Mouse (Mus musculus) forebrain, embryonic 12.5 days (tissue): ENCODE results near the gene Tas2r114. TPM values are rescaled to one million over a fixed set of nuclear protein-coding genes. Genes with fewer than 3 reads are reported as not detected.

Source experiments
- ATAC-seq: fragments of 200-750 bp; cut with Nextera tagmentation; 2 replicates; pipeline ENCODE4 v1.8.0; 2017; ENCODE audit warnings: moderate TSS enrichment; ENCODE audit not compliant: low FRiP score
- H3K27ac ChIP-seq: fragments of 300-500 bp; sonication (generic); 2 replicates; pipeline ENCODE4 v1.5.1; 2016; ENCODE audit warnings: mild to moderate bottlenecking
- H3K27me3 ChIP-seq: fragments of 300-500 bp; sonication (generic); 2 replicates; pipeline ENCODE4 v1.6.1; 2016; ENCODE audit warnings: mild to moderate bottlenecking
- H3K36me3 ChIP-seq: fragments of 300-500 bp; sonication (generic); replicated peaks from 2 replicates; pipeline ENCODE4 v1.6.1; 2016; ENCODE audit warnings: mild to moderate bottlenecking
- H3K4me1 ChIP-seq: fragments of 300-500 bp; sonication (generic); 2 replicates; pipeline ENCODE4 v1.6.1; 2016
- H3K4me2 ChIP-seq: fragments of 300-500 bp; sonication (generic); 2 replicates; pipeline ENCODE4 v1.6.1; 2016; ENCODE audit warnings: mild to moderate bottlenecking, moderate library complexity
- H3K4me3 ChIP-seq: fragments of 300-500 bp; sonication (generic); replicated peaks from 2 replicates; pipeline ENCODE4 v1.5.1; 2016; ENCODE audit warnings: mild to moderate bottlenecking
- H3K9ac ChIP-seq: fragments of 300-500 bp; sonication (generic); 2 replicates; pipeline ENCODE4 v1.6.1; 2016; ENCODE audit warnings: mild to moderate bottlenecking
- H3K9me3 ChIP-seq: fragments of 300-500 bp; sonication (generic); 2 replicates; pipeline ENCODE4 v1.6.1; 2016
- WGBS: fragments of 180-500 bp; shearing (Covaris S2); methylation state at CpG from one replicate; pipeline ENCODE4 v1.1.7; 2016; 5-methylcytosine and 5-hydroxymethylcytosine counted together
- polyA plus RNA-seq: library from polyadenylated mRNA; unstranded; fragments of >200 nt; fragmentation: Nextera tagmentation; extraction: Ambion mirVana; gene quantifications from 2 replicates; pipeline ENCODE4 v1.2.1, GENCODE M21; 2016

The Tas2r114 gene
- polyA plus RNA-seq, result not detected in 2 replicates

- ATAC-seq, result no peak
- no peak within 1 kb of the TSS for H3K27ac ChIP-seq
- H3K4me2 ChIP-seq, result no peak within 1 kb of the TSS
- H3K4me3 ChIP-seq, result no peak within 1 kb of the TSS
- no peak within 1 kb of the TSS for H3K9ac ChIP-seq
- no peaks in the 10 kb centered on the region for H3K4me1 ChIP-seq
- H3K9me3 ChIP-seq, result peaks cover 16% of the 10 kb centered on the region
- H3K36me3 ChIP-seq, result no peaks in the 10 kb centered on the region
- no peaks in the 10 kb centered on the region for H3K27me3 ChIP-seq
Measured at GRCm38 (mm10) chr6:131689963-131690362, at the start of gene Tas2r114. Tas2r114 (minus strand) TSS chr6:131690063.

GRCm38 (mm10) chr6:131712803-131713202 lies 22.9 kb upstream of the Tas2r114 start:
- whole genome bisulfite sequencing, result 48% methylated on average over 7 of the region's 7 CpGs
- Histone ChIP-seq H3K4me1 (no peaks in the 10 kb centered on the region), H3K9ac (no peak overlapping the region), H3K27ac (no peak overlapping the region), H3K4me3 (no peak overlapping the region), H3K9me3 (peaks cover 9% of the 10 kb centered on the region), H3K4me2 (no peak overlapping the region), H3K36me3 (no peaks in the 10 kb centered on the region), H3K27me3 (no peaks in the 10 kb centered on the region)
- no peak for ATAC-seq

- H3K9ac ChIP-seq, result no peak within 1 kb of the TSS
- H3K27ac ChIP-seq, result no peak within 1 kb of the TSS
- 82% methylated on average over 1 of the region's 1 CpGs for WGBS
- H3K4me2 ChIP-seq, result no peak within 1 kb of the TSS
- no peak within 1 kb of the TSS for H3K4me3 ChIP-seq
- H3K27me3 ChIP-seq, result no peaks in the 10 kb centered on the region
- peaks cover 13% of the 10 kb centered on the region for H3K9me3 ChIP-seq
- no peak for ATAC-seq
- H3K4me1 ChIP-seq, result no peaks in the 10 kb centered on the region
- no peaks in the 10 kb centered on the region for H3K36me3 ChIP-seq
Measured at GRCm38 (mm10) chr6:131687395-131687794, 2.5 kb downstream of the Tas2r114 start, which contains the start of gene Tas2r105. Tas2r105 (minus strand) TSS chr6:131687495.

- Histone ChIP-seq H3K4me3 (no peak within 1 kb of the TSS), H3K9me3 (no peaks in the 10 kb centered on the region; the same call in 1 of the 2 replicates), H3K27me3 (no peaks in the 10 kb centered on the region), H3K9ac (no peak within 1 kb of the TSS), H3K4me2 (no peak within 1 kb of the TSS), H3K36me3 (no peaks in the 10 kb centered on the region), H3K4me1 (no peaks in the 10 kb centered on the region), H3K27ac (no peak within 1 kb of the TSS)
- WGBS, result 68% methylated on average over 1 of the region's 1 CpGs
- no peak for ATAC-seq
Measured at GRCm38 (mm10) chr6:131685644-131686043, 4.2 kb downstream of the Tas2r114 start, which contains the start of gene Tas2r104. Tas2r104 (minus strand) TSS chr6:131685744.

GRCm38 (mm10) chr6:131678786-131679185 lies 11.1 kb downstream of the Tas2r114 start, which contains the start of gene Tas2r106:
Tas2r106 (minus strand) TSS chr6:131678886.
- no peak within 1 kb of the TSS for H3K4me3 ChIP-seq
- 71% methylated on average over 3 of the region's 3 CpGs for WGBS
- no peak within 1 kb of the TSS for H3K9ac ChIP-seq
- no peak for ATAC-seq
- no peak within 1 kb of the TSS for H3K4me2 ChIP-seq
- no peaks in the 10 kb centered on the region for H3K36me3 ChIP-seq
- H3K4me1 ChIP-seq, result no peaks in the 10 kb centered on the region
- H3K27ac ChIP-seq, result no peak within 1 kb of the TSS
- H3K27me3 ChIP-seq, result no peaks in the 10 kb centered on the region
- H3K9me3 ChIP-seq, result peaks cover 4% of the 10 kb centered on the region

GRCm38 (mm10) chr6:131660049-131660448 lies 29.8 kb downstream of the Tas2r114 start, which contains the start of gene Tas2r107:
Tas2r107 (minus strand) TSS chr6:131660149.
- no peaks in the 10 kb centered on the region for H3K27me3 ChIP-seq
- no peaks in the 10 kb centered on the region for H3K4me1 ChIP-seq
- no peak within 1 kb of the TSS for H3K4me3 ChIP-seq
- no peak within 1 kb of the TSS for H3K27ac ChIP-seq
- no peak within 1 kb of the TSS for H3K9ac ChIP-seq
- ATAC-seq, result no peak
- H3K4me2 ChIP-seq, result no peak within 1 kb of the TSS
- no peaks in the 10 kb centered on the region for H3K36me3 ChIP-seq
- H3K9me3 ChIP-seq, result peaks cover 18% of the 10 kb centered on the region; the same call in 1 of the 2 replicates

Other genes starting within 250 kb of the Tas2r114 start
- gene 5430401F13Rik, start 203.7 kb downstream of the Tas2r114 start, polyA plus RNA-seq, result not detected in 2 replicates
- not detected in 2 replicates for gene Gm6619, start 203.7 kb downstream of the Tas2r114 start, polyA plus RNA-seq
- gene Tas2r130, start 59.2 kb downstream of the Tas2r114 start, polyA plus RNA-seq, result not detected in 2 replicates
- gene Tas2r107, start 29.9 kb downstream of the Tas2r114 start, polyA plus RNA-seq, result not detected in 2 replicates
- gene Tas2r106, start 11.2 kb downstream of the Tas2r114 start, polyA plus RNA-seq, result not detected in 2 replicates
- not detected in 2 replicates for gene Tas2r104, start 4.3 kb downstream of the Tas2r114 start, polyA plus RNA-seq
- gene Tas2r105, start 2.6 kb downstream of the Tas2r114 start, polyA plus RNA-seq, result not detected in 2 replicates